Mouse (Mus musculus) retina, embryonic 14.5 days (tissue): Measurements from ENCODE around the gene Armc7.
"Not testable (repeated sequence)": the region's sequence is repeated elsewhere in the genome, so short reads cannot be mapped to it uniquely, and the experiment has no call there.

Experiments used
- DNase-seq: peaks from one replicate; pipeline ENCODE4 v3.0.0-alpha.2; 2015; ENCODE audit warnings: low spot score

Armc7 gene

GRCm38 (mm10) chr11:115526446-115526845, 51.0 kb downstream of the Armc7 start:
- DNase-seq, result not testable (repeated sequence)

- DNase-seq, result no peak
Observed at GRCm38 (mm10) chr11:115534759-115535371, 59.4 kb downstream of the Armc7 start.

GRCm38 (mm10) chr11:115535401-115536037, 60.1 kb downstream of the Armc7 start:
- peak; percentile 76 for DNase-seq

- peak; percentile 99 for DNase-seq
Observed at GRCm38 (mm10) chr11:115536038-115536681, 60.7 kb downstream of the Armc7 start, which contains the start of gene Sumo2. Gene Sumo2, minus strand, starts transcription at chr11:115536276.

- no peak for DNase-seq
Observed at GRCm38 (mm10) chr11:115536856-115537568, 61.5 kb downstream of the Armc7 start.

GRCm38 (mm10) chr11:115538045-115538444, 62.6 kb downstream of the Armc7 start:
- DNase-seq, result no peak
